Mouse (Mus musculus) megakaryocyte, embryonic 14.5 days (primary cell): ENCODE data around the gene Olfr922.

ENCODE experiments used
- FLI1 ChIP-seq: IDR thresholded peaks from 2 replicates; pipeline ENCODE4 v1.6.1; 2012; ENCODE audit warnings: low read length, inconsistent platforms, mixed read lengths
- GATA1 ChIP-seq: IDR thresholded peaks from 3 replicates; pipeline ENCODE4 v1.6.1; 2012; ENCODE audit warnings: mixed read lengths, low read length, inconsistent platforms, borderline replicate concordance

GRCm38 (mm10) chr9:38815458-38815986, 1.1 kb downstream of the Olfr922 start:
- TF ChIP-seq GATA1: no peak
- no peak for TF ChIP-seq FLI1
